Mouse (Mus musculus) cerebellum, adult 2 months (tissue): Measurements from ENCODE around the gene Zfp786.

Experiments used
- CTCF ChIP-seq: fragments of 200-500 bp; IDR thresholded peaks from 2 replicates; pipeline ENCODE4 v1.5.1; 2011; ENCODE audit warnings: low read depth, mild to moderate bottlenecking, control low read depth, low read length, moderate library complexity, borderline replicate concordance; ENCODE audit not compliant: insufficient read depth
- POLR2A ChIP-seq: fragments of 200-500 bp; IDR thresholded peaks from 2 replicates; pipeline ENCODE4 v1.6.1; 2011; ENCODE audit warnings: low read length, control low read depth, borderline replicate concordance; ENCODE audit not compliant: insufficient read depth

GRCm38 (mm10) chr6:47878593-47878992 is 47.9 kb upstream of the Zfp786 start:
- TF ChIP-seq CTCF = no peak
- TF ChIP-seq POLR2A = no peak
